14 mouse cellular contexts compared by ENCODE assay signal in the genomic region with DNA sequence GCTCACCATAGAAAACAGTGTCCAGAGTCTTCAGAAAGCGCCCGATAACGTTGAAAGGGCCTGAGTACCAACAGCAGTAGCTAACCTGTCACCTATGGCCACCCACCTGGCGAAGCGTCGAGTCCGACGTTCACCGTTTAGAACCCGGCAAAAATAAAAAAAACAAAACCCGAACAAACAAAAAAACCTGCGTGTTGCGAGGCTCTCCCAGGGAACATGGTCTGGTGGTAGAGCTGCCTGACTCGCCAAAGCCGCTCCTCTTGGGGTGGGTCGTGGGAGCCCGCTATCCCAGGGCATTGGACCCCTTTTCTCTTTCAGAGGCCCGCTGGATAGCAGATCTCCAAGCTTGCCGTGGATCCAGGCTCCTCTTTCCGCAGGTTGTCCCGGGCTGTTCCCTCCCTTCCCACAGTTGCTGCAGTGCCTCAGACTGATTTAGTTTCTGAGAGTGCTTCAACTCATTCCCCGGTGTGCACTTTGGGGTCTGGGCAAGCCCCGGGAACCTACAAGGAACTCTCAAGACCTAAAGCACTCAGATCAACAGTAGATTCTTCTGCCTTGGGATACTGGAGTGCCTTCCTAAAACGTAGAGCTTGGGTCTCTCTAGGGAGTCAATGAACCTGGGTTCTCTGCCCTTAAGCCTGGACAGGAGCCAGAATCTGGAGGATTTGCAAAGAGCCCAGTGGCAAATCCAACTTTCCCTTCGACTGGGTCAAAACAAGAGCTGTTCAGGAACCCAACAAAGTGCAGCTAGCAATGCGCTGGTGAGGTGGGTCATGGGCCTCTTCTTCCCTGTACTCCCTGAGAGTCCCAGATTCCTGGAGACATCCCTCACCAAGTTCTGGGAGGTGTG. TPM values are rescaled to one million over a fixed set of nuclear protein-coding genes. Genes with fewer than 3 reads are reported as not detected.
DNase-seq lines count a peak whose midpoint lies in the region; ATAC-seq lines count a peak whose summit lies in the region.
"Had no signal": no experiment of that assay in that cellular context is flagged by ENCODE, and none has a peak within 500 bp of the region (broad histone marks: within the 10 kb centered on the region; RNA-seq: fewer than 3 reads in every experiment).

No protein-coding gene starts in this region.

- H3K27ac ChIP-seq in heart, embryonic 16.5 days (ENCODE audit: low read length): no peak overlapping the region
- H3K27ac ChIP-seq in embryonic facial prominence, embryonic 10.5 days (replicated peaks): no peak overlapping the region
- H3K27ac ChIP-seq in hindbrain, embryonic 13.5 days: no peak overlapping the region
- H3K27ac ChIP-seq in midbrain, embryonic 13.5 days: no peak overlapping the region

- H3K27me3 ChIP-seq in heart, embryonic 16.5 days (ENCODE audit: control insufficient read depth, insufficient read depth, low read length): peaks cover 84% of the 10 kb centered on the region
- H3K27me3 ChIP-seq in embryonic facial prominence, embryonic 10.5 days (replicated peaks; ENCODE audit: low read depth, poor library complexity, severe bottlenecking): peaks cover 94% of the 10 kb centered on the region
- peaks cover 91% of the 10 kb centered on the region for H3K27me3 ChIP-seq in hindbrain, embryonic 13.5 days
- peaks cover 92% of the 10 kb centered on the region for H3K27me3 ChIP-seq in midbrain, embryonic 13.5 days

- peak overlapping the region; percentile 26 for H3K4me2 ChIP-seq in heart, embryonic 16.5 days (ENCODE audit: low read depth, low read length)
- peak overlapping the region; percentile 17 for H3K4me2 ChIP-seq in hindbrain, embryonic 13.5 days
- peak overlapping the region; percentile 45 for H3K4me2 ChIP-seq in midbrain, embryonic 13.5 days (replicated peaks)

- ATAC-seq in heart, embryonic 16.5 days (replicated peaks; ENCODE audit: extremely low read depth, insufficient read depth, low FRiP score): no peak
- no peak for ATAC-seq in hindbrain, embryonic 13.5 days (ENCODE audit: low FRiP score)
- no peak for ATAC-seq in midbrain, embryonic 13.5 days

- no peaks in the 10 kb centered on the region for H3K9me3 ChIP-seq in heart, embryonic 16.5 days (replicated peaks; ENCODE audit: control insufficient read depth, low read length)
- no peaks in the 10 kb centered on the region for H3K9me3 ChIP-seq in embryonic facial prominence, embryonic 10.5 days
- H3K9me3 ChIP-seq in hindbrain, embryonic 13.5 days: no peaks in the 10 kb centered on the region
- no peaks in the 10 kb centered on the region for H3K9me3 ChIP-seq in midbrain, embryonic 13.5 days

- H3K4me1 ChIP-seq in heart, embryonic 16.5 days (ENCODE audit: control insufficient read depth, insufficient read depth, low read length): peaks cover 6% of the 10 kb centered on the region; the same call in 1 of the 2 replicates
- H3K4me1 ChIP-seq in embryonic facial prominence, embryonic 10.5 days: peaks cover 29% of the 10 kb centered on the region
- peaks cover 31% of the 10 kb centered on the region for H3K4me1 ChIP-seq in hindbrain, embryonic 13.5 days (replicated peaks)
- H3K4me1 ChIP-seq in midbrain, embryonic 13.5 days (replicated peaks): peaks cover 28% of the 10 kb centered on the region

- WGBS in heart, embryonic 16.5 days: 5% methylated on average over 26 of the region's 26 CpGs
- WGBS in embryonic facial prominence, embryonic 10.5 days: 4% methylated on average over 26 of the region's 26 CpGs
- WGBS in hindbrain, embryonic 13.5 days: 5% methylated on average over 26 of the region's 26 CpGs
- 3% methylated on average over 26 of the region's 26 CpGs for WGBS in midbrain, embryonic 13.5 days

- H3K4me3 ChIP-seq in heart, embryonic 16.5 days (ENCODE audit: low read length): peak overlapping the region; percentile 24
- H3K4me3 ChIP-seq in embryonic facial prominence, embryonic 10.5 days: peak overlapping the region; percentile 37; the same call in 1 of the 2 replicates
- peak overlapping the region; percentile 16 for H3K4me3 ChIP-seq in hindbrain, embryonic 13.5 days
- peak overlapping the region; percentile 26 for H3K4me3 ChIP-seq in midbrain, embryonic 13.5 days (replicated peaks)

- intact Hi-C loops in heart, postnatal 14 days (cut with DNase I): no loop called here

- H3K9ac ChIP-seq in heart, embryonic 16.5 days (ENCODE audit: low read length): no peak overlapping the region
- no peak overlapping the region for H3K9ac ChIP-seq in hindbrain, embryonic 13.5 days
- no peak overlapping the region for H3K9ac ChIP-seq in midbrain, embryonic 13.5 days (replicated peaks)

- no peaks in the 10 kb centered on the region for H3K36me3 ChIP-seq in heart, embryonic 16.5 days (ENCODE audit: control insufficient read depth, insufficient read depth)
- no peaks in the 10 kb centered on the region for H3K36me3 ChIP-seq in embryonic facial prominence, embryonic 10.5 days (replicated peaks)
- H3K36me3 ChIP-seq in hindbrain, embryonic 13.5 days: no peaks in the 10 kb centered on the region
- H3K36me3 ChIP-seq in midbrain, embryonic 13.5 days: no peaks in the 10 kb centered on the region
- H3K36me3 ChIP-seq: G1E had no signal

- no peak for DNase-seq in heart, postnatal 14 days
- DNase-seq in embryonic facial prominence, embryonic 10.5 days (ENCODE audit: low spot score): peak; percentile 34
- DNase-seq in cerebellum, adult 11 months: no peak
- no peak for DNase-seq in cerebellum, postnatal 4 days (ENCODE audit: low spot score in 2 of 2)
- DNase-seq: cerebellum, postnatal 25 days; gastrocnemius, postnatal 10 days; lung, postnatal 14 days had no signal

RNA-seq across cellular contexts. Expression of a gene that starts 3.3 kb away (rescaled TPM):
- polyA plus RNA-seq in heart, embryonic 16.5 days (2015; fragmentation: Nextera tagmentation; extraction: Ambion mirVana): not detected in 2 replicates
- total RNA-seq in heart, postnatal 14 days (2021): not detected
- polyA plus RNA-seq in embryonic facial prominence, embryonic 10.5 days (2016; fragmentation: Nextera tagmentation; extraction: Ambion mirVana): 0.16 TPM in 1 of 2 replicates, not detected in the other
- 0.38 and 0.54 TPM in 2 replicates for polyA plus RNA-seq in hindbrain, embryonic 13.5 days (2015; fragmentation: Nextera tagmentation; extraction: Ambion mirVana)
- polyA plus RNA-seq in midbrain, embryonic 13.5 days (2015; fragmentation: Nextera tagmentation; extraction: Ambion mirVana): 0.82 and 1.7 TPM in 2 replicates
- total RNA-seq: adrenal gland, postnatal 36 days; gastrocnemius, postnatal 10 days had no signal
- polyA plus RNA-seq: G1E; large intestine, adult 2 months; neural tube, embryonic 14.5 days had no signal

RNA-seq across cellular contexts. Expression of a gene that starts 20.5 kb away (rescaled TPM):
- 22.4 and 23.3 TPM in 2 replicates for polyA plus RNA-seq in heart, embryonic 16.5 days (2015; fragmentation: Nextera tagmentation; extraction: Ambion mirVana)
- 10 to 100 TPM; 12.5 to 15.0 TPM for total RNA-seq in heart, postnatal 14 days (2021)
- 37.5 and 40.9 TPM in 2 replicates for polyA plus RNA-seq in embryonic facial prominence, embryonic 10.5 days (2016; fragmentation: Nextera tagmentation; extraction: Ambion mirVana)
- 83.8 and 90.2 TPM in 2 replicates for polyA plus RNA-seq in hindbrain, embryonic 13.5 days (2015; fragmentation: Nextera tagmentation; extraction: Ambion mirVana)
- polyA plus RNA-seq in midbrain, embryonic 13.5 days (2015; fragmentation: Nextera tagmentation; extraction: Ambion mirVana): 67.8 and 71.3 TPM in 2 replicates

RNA-seq across cellular contexts. Expression of a gene that starts 20.6 kb away (rescaled TPM):
- 21.1 and 22.0 TPM in 2 replicates for polyA plus RNA-seq in heart, embryonic 16.5 days (2015; fragmentation: Nextera tagmentation; extraction: Ambion mirVana)
- 10 to 100 TPM; 29.9 to 30.3 TPM for total RNA-seq in heart, postnatal 14 days (2021)
- 19.3 and 21.4 TPM in 2 replicates for polyA plus RNA-seq in embryonic facial prominence, embryonic 10.5 days (2016; fragmentation: Nextera tagmentation; extraction: Ambion mirVana)
- 40.0 and 40.3 TPM in 2 replicates for polyA plus RNA-seq in hindbrain, embryonic 13.5 days (2015; fragmentation: Nextera tagmentation; extraction: Ambion mirVana)
- 37.0 and 38.7 TPM in 2 replicates for polyA plus RNA-seq in midbrain, embryonic 13.5 days (2015; fragmentation: Nextera tagmentation; extraction: Ambion mirVana)

RNA-seq across cellular contexts. Expression of a gene that starts 55.3 kb away (rescaled TPM):
- polyA plus RNA-seq in heart, embryonic 16.5 days (2015; fragmentation: Nextera tagmentation; extraction: Ambion mirVana): 405 and 421 TPM in 2 replicates
- total RNA-seq in heart, postnatal 14 days (2021): 100 to 1,000 TPM; 121 to 122 TPM
- 587 and 594 TPM in 2 replicates for polyA plus RNA-seq in embryonic facial prominence, embryonic 10.5 days (2016; fragmentation: Nextera tagmentation; extraction: Ambion mirVana)
- 445 and 454 TPM in 2 replicates for polyA plus RNA-seq in hindbrain, embryonic 13.5 days (2015; fragmentation: Nextera tagmentation; extraction: Ambion mirVana)
- 470 and 496 TPM in 2 replicates for polyA plus RNA-seq in midbrain, embryonic 13.5 days (2015; fragmentation: Nextera tagmentation; extraction: Ambion mirVana)
